Mouse (Mus musculus) stomach, embryonic 16.5 days (tissue): ENCODE measurements around the gene Krt73. TPM values are rescaled to one million over a fixed set of nuclear protein-coding genes. Genes with fewer than 3 reads are reported as not detected.
A peak's percentile ranks its signal among the peaks of the same experiment; 100 is the strongest.

Experiments used
- ATAC-seq: fragments of 200-750 bp; cut with Nextera tagmentation; 2 replicates; pipeline ENCODE4 v1.8.0; 2017; ENCODE audit warnings: moderate number of reproducible peaks, moderate TSS enrichment; ENCODE audit not compliant: insufficient read depth, low FRiP score
- H3K27ac ChIP-seq: fragments of 300-500 bp; sonication (generic); 2 replicates; pipeline ENCODE4 v1.5.1; 2014; ENCODE audit warnings: low read length
- H3K27me3 ChIP-seq: fragments of 300-500 bp; sonication (generic); 2 replicates; pipeline ENCODE4 v1.6.1; 2014; ENCODE audit warnings: low read length, control low read depth, mixed read lengths; ENCODE audit not compliant: control insufficient read depth, insufficient read depth
- H3K36me3 ChIP-seq: fragments of 300-500 bp; sonication (generic); 2 replicates; pipeline ENCODE4 v1.6.1; 2014; ENCODE audit warnings: low read length; ENCODE audit not compliant: control insufficient read depth, insufficient read depth
- H3K4me1 ChIP-seq: fragments of 300-500 bp; sonication (generic); 2 replicates; pipeline ENCODE4 v1.6.1; 2014; ENCODE audit warnings: low read length, control low read depth, mixed read lengths; ENCODE audit not compliant: control insufficient read depth, insufficient read depth
- H3K4me2 ChIP-seq: fragments of 300-500 bp; sonication (generic); 2 replicates; pipeline ENCODE4 v1.6.1; 2014; ENCODE audit warnings: low read depth, low read length, mixed read lengths
- H3K4me3 ChIP-seq: fragments of 300-500 bp; sonication (generic); replicated peaks from 2 replicates; pipeline ENCODE4 v1.5.1; 2014; ENCODE audit warnings: mild to moderate bottlenecking, low read length
- H3K9ac ChIP-seq: fragments of 300-500 bp; sonication (generic); 2 replicates; pipeline ENCODE4 v1.6.1; 2014; ENCODE audit warnings: low read length
- H3K9me3 ChIP-seq: fragments of 300-500 bp; sonication (generic); replicated peaks from 2 replicates; pipeline ENCODE4 v1.6.1; 2016; ENCODE audit warnings: low read length, control low read depth; ENCODE audit not compliant: control insufficient read depth
- WGBS: fragments of 180-500 bp; shearing (Covaris S2); extraction: QIAGEN DNeasy Blood & Tissue Kit; methylation state at CpG from one replicate; pipeline ENCODE4 v1.1.7; 2014; 5-methylcytosine and 5-hydroxymethylcytosine counted together
- polyA plus RNA-seq: library from polyadenylated mRNA; unstranded; fragments of >200 nt; fragmentation: Nextera tagmentation; extraction: Ambion mirVana; gene quantifications from 2 replicates; pipeline ENCODE4 v1.2.1, GENCODE M21; 2015

Gene Krt73
- polyA plus RNA-seq, 1 experiment from 2014 or later: not detected

GRCm38 (mm10) chr15:101803052-101803822 lies 1.1 kb upstream of the Krt73 start:
- no peak overlapping the region for H3K27ac ChIP-seq
- no peak overlapping the region for H3K4me3 ChIP-seq
- no peaks in the 10 kb centered on the region for H3K9me3 ChIP-seq
- H3K36me3 ChIP-seq: no peaks in the 10 kb centered on the region
- H3K4me2 ChIP-seq: no peak overlapping the region
- H3K9ac ChIP-seq: no peak overlapping the region
- WGBS: 78% methylated on average over 11 of the region's 11 CpGs
- no peaks in the 10 kb centered on the region for H3K4me1 ChIP-seq
- no peak for ATAC-seq
- H3K27me3 ChIP-seq: no peaks in the 10 kb centered on the region

- H3K4me1 ChIP-seq: no peaks in the 10 kb centered on the region
- 12% methylated on average over 3 of the region's 3 CpGs for WGBS
- no peak for ATAC-seq
Observed at GRCm38 (mm10) chr15:101790867-101791266, 11.3 kb downstream of the Krt73 start.

GRCm38 (mm10) chr15:101786360-101786759 lies 15.8 kb downstream of the Krt73 start, which contains the start of gene Krt72:
TSS of gene Krt72 (minus strand) at chr15:101786460.
- Histone ChIP-seq H3K9me3 (no peaks in the 10 kb centered on the region), H3K27me3 (no peaks in the 10 kb centered on the region), H3K4me2 (no peak within 1 kb of the TSS), H3K4me3 (no peak within 1 kb of the TSS), H3K9ac (no peak within 1 kb of the TSS), H3K36me3 (no peaks in the 10 kb centered on the region), H3K4me1 (no peaks in the 10 kb centered on the region), H3K27ac (no peak within 1 kb of the TSS)
- ATAC-seq: no peak
- WGBS: 90% methylated on average over 18 of the region's 18 CpGs

More at GRCm38 (mm10) chr15:101790867-101791266, 11.3 kb downstream of the Krt73 start:
- no peaks in the 10 kb centered on the region for H3K36me3 ChIP-seq
- no peak overlapping the region for H3K4me2 ChIP-seq
- H3K4me3 ChIP-seq: no peak overlapping the region
- H3K9me3 ChIP-seq: no peaks in the 10 kb centered on the region
- no peak overlapping the region for H3K27ac ChIP-seq
- H3K27me3 ChIP-seq: no peaks in the 10 kb centered on the region
- no peak overlapping the region for H3K9ac ChIP-seq

GRCm38 (mm10) chr15:101773420-101773819 lies 28.7 kb downstream of the Krt73 start:
- no peaks in the 10 kb centered on the region for H3K36me3 ChIP-seq
- no peaks in the 10 kb centered on the region for H3K9me3 ChIP-seq
- no peak overlapping the region for H3K4me3 ChIP-seq
- no peak overlapping the region for H3K27ac ChIP-seq
- no peak for ATAC-seq
- H3K9ac ChIP-seq: no peak overlapping the region
- no peaks in the 10 kb centered on the region for H3K27me3 ChIP-seq
- no peak overlapping the region for H3K4me2 ChIP-seq
- 63% methylated on average over 10 of the region's 10 CpGs for WGBS
- H3K4me1 ChIP-seq: no peaks in the 10 kb centered on the region

DNA sequence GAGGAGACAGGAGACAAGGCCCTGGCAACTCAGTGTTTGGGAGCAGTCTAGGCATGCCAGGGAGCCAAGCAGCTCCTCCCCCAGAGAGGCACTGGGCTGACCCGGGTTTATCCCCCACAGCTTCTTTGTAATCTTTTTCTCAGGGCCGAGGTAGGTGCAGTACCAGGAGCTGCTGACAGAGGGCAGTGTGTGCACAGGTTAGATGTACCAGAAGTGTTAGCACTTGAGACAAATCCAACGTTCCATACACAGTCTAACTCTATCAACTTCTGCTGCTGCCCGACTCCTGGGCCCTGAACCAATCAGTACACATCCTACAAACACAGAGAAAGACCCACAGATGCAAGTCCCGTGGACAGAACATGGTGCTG lies 29.4 kb downstream of the Krt73 start:
- H3K4me2 ChIP-seq: no peak overlapping the region
- H3K27me3 ChIP-seq: no peaks in the 10 kb centered on the region
- 6% methylated on average over 5 of the region's 5 CpGs for WGBS
- H3K36me3 ChIP-seq: no peaks in the 10 kb centered on the region
- peak; percentile 72 for ATAC-seq
- 0 out of 2 replicates have a peak overlapping the region, but pooled peaks have one; percentile 12 for H3K9ac ChIP-seq
- H3K27ac ChIP-seq: no peak overlapping the region
- no peaks in the 10 kb centered on the region for H3K4me1 ChIP-seq
- H3K9me3 ChIP-seq: no peaks in the 10 kb centered on the region
- H3K4me3 ChIP-seq: no peak overlapping the region

DNA sequence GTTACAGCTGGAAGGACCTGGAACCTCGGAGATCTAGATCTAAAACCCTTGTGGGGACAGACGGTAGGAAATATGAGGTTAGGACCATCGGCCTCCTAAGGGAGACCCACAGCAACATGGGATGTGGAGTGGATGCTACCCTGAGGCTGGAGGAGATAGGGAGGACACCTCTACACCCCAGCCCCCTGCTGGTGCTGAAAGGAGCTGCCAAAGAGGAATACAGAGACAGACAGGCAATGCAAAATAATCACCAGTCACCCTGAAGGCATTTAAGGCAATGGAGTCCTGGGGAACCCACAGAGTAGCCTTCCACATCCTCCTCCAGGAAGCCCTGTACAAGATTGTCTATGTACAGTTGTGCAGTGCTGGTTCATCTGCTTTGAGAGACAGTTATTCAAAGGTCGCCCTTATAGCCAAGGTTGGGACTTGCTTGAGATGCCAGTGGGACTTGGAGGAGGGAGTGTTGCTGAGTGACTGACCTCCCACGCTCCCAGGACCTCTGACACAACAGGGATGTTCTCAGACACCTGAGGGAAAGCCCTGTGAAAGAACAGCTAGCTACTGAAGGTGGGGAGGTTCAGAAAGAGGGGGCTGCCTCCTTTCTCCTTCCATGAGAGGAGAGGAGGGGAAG lies 30.0 kb downstream of the Krt73 start:
- 0 out of 2 replicates have a peak, but pooled peaks have one; percentile 9 for ATAC-seq

DNA sequence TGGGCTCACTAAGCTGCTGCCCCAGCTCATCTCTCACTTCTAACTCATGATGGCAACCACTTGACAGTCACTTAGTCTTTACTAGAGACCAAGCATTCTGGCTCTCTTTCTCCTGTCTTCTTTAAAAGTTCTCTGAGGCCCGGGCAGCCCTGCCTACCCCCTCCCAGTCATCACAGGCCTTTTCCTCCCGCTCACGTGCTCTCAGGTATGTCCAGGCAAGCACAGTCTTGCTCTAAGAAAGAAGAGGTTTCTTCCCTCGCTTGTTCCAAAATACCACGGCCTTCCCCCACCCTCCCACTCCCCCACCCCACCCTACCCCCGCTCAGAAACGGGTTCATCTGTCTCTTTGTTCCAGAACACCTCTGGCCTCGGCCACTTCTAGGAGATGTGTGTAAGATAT lies 31.9 kb downstream of the Krt73 start:
- Histone ChIP-seq H3K4me1 (no peaks in the 10 kb centered on the region), H3K36me3 (no peaks in the 10 kb centered on the region), H3K4me2 (no peak overlapping the region), H3K27ac (peak overlapping the region; percentile 25), H3K4me3 (no peak overlapping the region), H3K27me3 (no peaks in the 10 kb centered on the region), H3K9ac (no peak overlapping the region), H3K9me3 (no peaks in the 10 kb centered on the region)
- 19% methylated on average over 8 of the region's 8 CpGs for WGBS
- no peak for ATAC-seq

More for the DNA sequence above, 30.0 kb downstream of the Krt73 start:
- peak overlapping the region; percentile 7; the same call in 1 of the 2 replicates for H3K27ac ChIP-seq
- H3K4me1 ChIP-seq: no peaks in the 10 kb centered on the region
- 0 out of 2 replicates have a peak overlapping the region, but pooled peaks have one; percentile 12 for H3K9ac ChIP-seq
- H3K9me3 ChIP-seq: no peaks in the 10 kb centered on the region
- no peak overlapping the region for H3K4me2 ChIP-seq
- H3K27me3 ChIP-seq: no peaks in the 10 kb centered on the region
- 63% methylated on average over 5 of the region's 5 CpGs for WGBS
- no peaks in the 10 kb centered on the region for H3K36me3 ChIP-seq
- H3K4me3 ChIP-seq: no peak overlapping the region

Other genes with a start within 250 kb of the Krt73 start
- gene Krt90, start 239.4 kb downstream of the Krt73 start, polyA plus RNA-seq: 0.13 and 0.17 TPM in 2 replicates
- 0.26 and 0.40 TPM in 2 replicates for gene Krt75, start 228.4 kb downstream of the Krt73 start, polyA plus RNA-seq
- gene Gm5414, start 174.2 kb downstream of the Krt73 start, polyA plus RNA-seq: not detected in 2 replicates
- 0.14 TPM in 1 of 2 replicates, not detected in the other for gene Gm5478, start 155.0 kb downstream of the Krt73 start, polyA plus RNA-seq
- 14.7 and 18.5 TPM in 2 replicates for gene Krt6b, start 122.1 kb downstream of the Krt73 start, polyA plus RNA-seq
- gene Krt6a, start 108.0 kb downstream of the Krt73 start, polyA plus RNA-seq: 458 and 584 TPM in 2 replicates
- 464 and 594 TPM in 2 replicates for gene Krt5, start 89.4 kb downstream of the Krt73 start, polyA plus RNA-seq
- not detected in 2 replicates for gene Krt71, start 59.2 kb downstream of the Krt73 start, polyA plus RNA-seq
- not detected in 2 replicates for gene Krt72, start 15.9 kb downstream of the Krt73 start, polyA plus RNA-seq
- 0.05 TPM in 1 of 2 replicates, not detected in the other for gene Krt2, start 15.8 kb upstream of the Krt73 start, polyA plus RNA-seq
- gene Krt1, start 48.4 kb upstream of the Krt73 start, polyA plus RNA-seq: 3.2 and 4.0 TPM in 2 replicates
- gene Krt77, start 67.4 kb upstream of the Krt73 start, polyA plus RNA-seq: 0.32 and 0.43 TPM in 2 replicates
- gene Krt76, start 90.6 kb upstream of the Krt73 start, polyA plus RNA-seq: not detected in 2 replicates
- 2,205 and 3,875 TPM in 2 replicates for gene Krt4, start 122.4 kb upstream of the Krt73 start, polyA plus RNA-seq
- 1.9 and 2.0 TPM in 2 replicates for gene Krt79, start 138.0 kb upstream of the Krt73 start, polyA plus RNA-seq
- 23.6 and 43.1 TPM in 2 replicates for gene Krt78, start 151.9 kb upstream of the Krt73 start, polyA plus RNA-seq
- gene Krt8, start 202.1 kb upstream of the Krt73 start, polyA plus RNA-seq: 1,152 and 1,422 TPM in 2 replicates
- gene Krt18, start 225.8 kb upstream of the Krt73 start, polyA plus RNA-seq: 550 and 609 TPM in 2 replicates